In genomic region chr7:3825599-3825998, GRCm38 (mm10) we compare ENCODE assay signal across 11 mouse cellular contexts. TPM values are rescaled to one million over a fixed set of nuclear protein-coding genes. Genes with fewer than 3 reads are reported as not detected.
"Had no signal": no experiment of that assay in that cellular context is flagged by ENCODE, and none has a peak within 500 bp of the region (broad histone marks: within the 10 kb centered on the region; RNA-seq: fewer than 3 reads in every experiment).

Gm15448 (minus strand) TSS chr7:3825687.

RNA-seq across cellular contexts. Expression of gene Gm15448, which starts in this region (rescaled TPM):
- total RNA-seq: midbrain, postnatal 0 days had no signal
- polyA plus RNA-seq: liver, embryonic 12.5 days; lung, embryonic 14.5 days; midbrain, embryonic 11.5 days; midbrain, embryonic 13.5 days; midbrain, embryonic 15.5 days; midbrain, postnatal 0 days; myocyte; neural tube, embryonic 11.5 days; neural tube, embryonic 13.5 days; neural tube, embryonic 15.5 days; testis, adult 2 months had no signal
